Mouse (Mus musculus) lung, postnatal 4 days (tissue): Measurements from ENCODE around the gene Mios.
A peak's percentile ranks its signal among the peaks of the same experiment; 100 is the strongest.

Source experiments
- DNase-seq, 2 experiments: peaks; one replicate each; pipeline ENCODE4 v3.0.0; 2021

Mios gene

DNA sequence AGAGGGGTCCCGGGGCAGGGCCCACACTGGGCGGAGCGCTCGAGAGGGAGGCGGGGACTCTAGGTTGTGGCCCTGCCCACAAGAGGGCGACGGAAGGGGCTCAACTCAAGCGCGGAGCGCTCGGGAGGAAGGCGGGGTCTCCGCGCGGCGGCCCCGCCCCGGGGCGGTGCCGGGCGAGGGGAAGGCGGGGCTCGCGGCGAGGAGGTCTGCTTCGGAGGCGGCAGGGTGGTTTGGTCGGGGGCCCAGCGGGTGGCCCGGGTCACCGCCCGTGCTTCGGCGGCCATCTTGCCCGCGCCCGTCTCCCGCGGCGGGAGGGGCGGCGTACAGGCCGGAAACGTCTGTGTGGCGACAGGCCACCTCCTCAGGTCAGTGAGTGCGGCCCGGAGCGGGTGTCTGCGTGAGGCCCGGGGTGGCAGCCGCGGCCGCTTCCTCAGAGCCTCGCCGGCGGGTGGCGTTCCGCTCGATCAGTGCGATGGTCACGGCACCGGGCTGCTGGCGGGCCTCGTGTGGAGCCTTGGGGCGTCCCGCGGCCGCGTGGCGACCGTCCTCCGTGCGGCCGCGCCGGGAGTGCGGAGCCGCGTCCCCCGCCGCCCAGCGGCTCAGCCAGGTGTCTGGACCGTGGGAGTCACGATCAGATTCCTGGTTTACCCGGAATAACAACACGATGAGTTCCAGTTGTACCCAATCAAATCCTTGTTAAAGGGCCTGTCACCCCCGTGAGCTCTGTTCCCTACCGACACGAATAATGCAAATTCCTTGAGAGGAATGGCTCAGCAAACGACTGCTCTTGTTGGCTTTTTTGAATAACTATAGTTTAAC is at the start of gene Mios:
Gene Mios (plus strand): TSS at position 176 of the 819 bp plus-strand sequence.
- peak; percentile 93 to 94 for DNase-seq

DNA sequence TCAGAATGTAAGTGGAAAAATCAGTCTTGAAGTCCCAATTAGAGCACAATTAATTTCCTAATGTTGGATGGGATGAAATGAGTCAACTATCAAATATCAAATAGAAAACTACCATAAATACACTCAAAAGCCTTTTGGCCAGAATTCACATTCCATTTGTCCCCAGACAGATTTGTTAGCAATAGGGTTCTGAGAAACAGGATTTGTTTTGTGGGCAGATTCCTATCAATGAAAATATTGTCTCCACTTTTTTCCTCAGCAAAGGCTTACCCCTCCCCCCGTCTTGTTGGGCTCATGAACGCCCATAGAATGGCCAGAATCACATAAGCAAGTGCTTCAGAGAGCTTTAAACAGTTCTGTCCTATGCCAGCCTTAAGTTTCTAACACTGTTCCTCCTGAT is 49.0 kb upstream of the Mios start:
- DNase-seq: no peak

DNA sequence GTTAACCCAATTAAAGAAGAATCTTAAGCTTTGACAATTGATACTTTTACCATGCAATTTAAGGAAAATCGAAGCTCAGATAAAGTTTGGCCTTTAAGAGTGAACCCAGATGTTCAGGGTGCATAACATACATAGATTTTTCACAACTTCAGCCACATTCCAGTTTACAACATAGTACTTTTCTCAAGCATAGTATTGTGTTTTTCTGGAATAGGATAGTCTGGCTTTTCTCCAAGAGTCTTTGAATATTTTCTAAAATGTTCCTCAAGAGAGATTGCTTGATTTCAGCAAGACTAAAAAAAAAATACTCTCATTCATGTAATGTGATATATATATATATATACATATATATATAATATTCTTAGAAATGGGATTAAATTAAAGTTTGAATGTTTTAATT is 44.3 kb upstream of the Mios start:
- no peak for DNase-seq

DNA sequence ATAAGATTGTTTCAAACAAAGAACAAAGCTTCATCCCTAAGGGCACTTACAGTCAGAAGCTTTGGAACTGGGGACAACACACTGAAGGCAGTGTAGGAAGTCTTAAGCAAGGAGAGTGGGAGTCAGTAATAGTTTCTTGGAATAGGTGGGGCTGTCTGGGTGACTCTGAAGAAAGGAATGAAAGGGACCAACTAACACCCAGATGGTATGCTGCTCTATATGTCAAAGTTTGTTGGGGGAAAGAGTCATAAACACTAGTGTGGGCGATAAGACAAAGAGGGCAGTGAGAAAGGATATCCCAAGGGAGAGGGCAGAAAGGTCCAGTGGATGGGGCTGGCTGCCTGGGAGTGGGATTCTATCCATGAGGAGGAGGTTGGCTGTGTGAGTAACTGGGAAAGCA is 36.9 kb upstream of the Mios start:
- no peak for DNase-seq

DNA sequence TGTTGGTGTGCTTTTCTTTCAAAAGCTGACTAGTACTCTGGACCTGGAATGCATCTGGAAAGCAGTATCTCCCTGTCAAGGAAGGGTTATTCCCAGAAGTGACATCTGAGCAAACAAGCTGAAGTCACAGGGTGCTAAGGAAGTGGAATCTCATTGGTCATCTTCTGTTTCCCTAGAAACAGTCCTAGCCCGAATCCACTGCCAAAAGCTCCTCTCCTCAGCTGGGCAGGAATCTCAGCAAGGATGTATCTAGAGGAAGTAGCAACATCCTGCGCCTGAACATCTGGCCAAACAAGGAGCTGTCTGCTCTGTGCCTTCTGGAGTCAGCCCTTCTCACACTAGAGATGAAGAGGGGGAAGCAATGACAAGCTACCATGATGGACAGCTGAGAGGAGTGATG is 35.0 kb upstream of the Mios start:
- DNase-seq: no peak

DNA sequence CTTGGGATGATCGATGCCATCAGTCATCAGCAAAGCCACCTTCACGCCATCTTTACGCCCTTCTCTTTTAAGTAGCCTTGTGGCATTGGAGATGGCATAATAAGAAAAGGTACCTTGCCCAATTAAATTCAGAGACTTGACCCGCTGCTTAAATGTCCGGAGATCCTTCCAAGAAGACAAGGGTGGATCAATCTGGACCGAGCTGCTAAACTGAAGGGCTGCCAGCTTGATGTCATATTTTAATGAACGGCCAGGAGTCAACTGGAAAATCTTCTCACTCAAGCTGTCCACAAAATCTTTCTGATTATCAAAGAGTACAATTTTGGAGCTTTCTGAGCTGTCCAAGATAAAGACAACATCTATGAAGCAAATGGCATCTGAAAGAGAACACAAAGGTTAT is 33.7 kb upstream of the Mios start:
- DNase-seq: no peak

DNA sequence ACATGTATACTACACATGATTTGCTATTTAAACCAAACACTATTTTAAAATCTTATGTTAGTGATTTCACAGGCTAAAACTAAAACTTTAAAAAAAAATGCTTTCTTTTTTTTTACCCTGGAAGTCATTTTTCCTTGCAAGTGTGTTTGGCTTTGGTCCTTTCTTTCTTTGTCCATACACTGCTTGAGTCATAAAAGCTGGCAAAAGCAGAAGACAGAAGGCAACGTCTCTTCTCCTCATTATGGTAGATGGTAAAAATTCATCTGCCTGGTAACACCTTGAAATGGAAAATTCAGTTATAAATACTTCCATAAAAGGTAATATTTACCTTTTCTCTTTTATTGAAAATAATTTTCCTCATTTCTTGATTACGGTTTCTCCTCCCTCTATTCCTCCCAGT is 32.9 kb upstream of the Mios start:
- no peak for DNase-seq

DNA sequence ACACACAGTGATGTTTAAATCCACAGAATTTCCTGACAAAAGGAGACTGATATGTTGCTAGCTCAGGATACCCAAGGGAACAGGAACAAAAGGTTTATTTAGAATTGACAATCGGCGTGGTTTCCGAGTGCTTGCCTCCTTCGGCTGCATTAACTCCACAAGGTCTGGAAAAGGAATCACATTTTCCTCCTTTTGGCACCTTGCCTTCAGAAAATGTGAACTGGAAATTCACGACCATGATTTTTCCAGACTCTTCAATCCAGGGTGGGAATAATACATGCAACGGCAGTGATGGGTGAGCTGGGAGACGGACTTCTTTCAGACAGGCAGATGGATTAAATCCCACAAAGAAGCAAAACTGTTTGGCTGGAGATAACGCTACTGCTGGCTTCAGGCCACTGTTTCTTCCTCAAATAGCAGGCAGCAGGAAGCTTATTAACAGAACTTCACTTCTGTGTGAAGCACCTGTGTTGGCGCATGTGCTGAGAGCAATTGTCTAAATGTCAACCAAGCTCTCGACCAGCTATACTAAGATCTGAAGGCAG is 30.6 kb upstream of the Mios start:
- peak in 1 of 2 experiments; percentile 4 for DNase-seq

DNA sequence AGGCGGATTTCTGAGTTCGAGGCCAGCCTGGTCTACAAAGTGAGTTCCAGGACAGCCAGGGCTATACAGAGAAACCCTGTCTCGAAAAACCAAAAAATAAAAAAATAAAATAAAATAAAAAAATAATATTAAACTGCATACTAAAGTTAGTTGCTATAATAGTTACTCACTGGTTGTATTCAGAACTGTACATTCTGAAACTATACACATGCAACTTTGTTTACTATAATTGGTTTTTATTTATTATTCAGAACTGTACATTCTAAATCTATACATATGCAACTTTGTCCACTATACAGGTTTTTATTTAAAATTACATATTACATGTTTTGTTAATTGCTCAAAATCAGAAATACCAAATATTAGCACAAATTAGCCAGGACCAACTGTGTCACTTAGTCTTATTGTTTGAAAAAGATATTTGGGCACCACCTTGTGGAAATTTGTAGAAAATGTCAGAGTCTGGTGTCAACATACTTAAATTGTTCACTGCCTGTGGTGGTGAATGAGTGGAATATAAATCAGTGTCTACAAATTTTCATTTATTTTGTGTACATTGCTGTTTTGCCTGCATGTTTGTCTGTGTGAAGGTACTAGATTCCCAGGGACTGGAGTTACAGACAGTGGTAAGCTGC is 20.3 kb upstream of the Mios start:
- no peak for DNase-seq

DNA sequence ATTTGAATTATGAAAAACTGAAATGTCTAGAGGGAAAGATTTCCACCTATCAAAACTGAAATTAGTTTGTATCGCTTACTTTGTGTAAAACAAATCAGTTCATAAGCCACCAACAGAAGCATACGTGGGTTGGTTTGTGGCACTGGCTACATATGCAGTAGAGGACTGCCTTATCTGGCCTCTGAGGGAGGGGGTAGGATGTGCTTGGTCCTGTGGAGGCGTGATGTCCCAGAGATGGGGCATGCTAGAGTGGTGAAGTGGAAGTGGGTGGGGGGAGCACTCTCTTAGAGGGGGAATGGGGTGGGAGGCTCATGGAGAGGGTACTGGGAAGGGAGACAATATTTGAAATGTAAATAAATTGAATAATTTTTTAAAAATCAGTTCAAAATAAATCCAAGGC is 19.1 kb upstream of the Mios start:
- DNase-seq: no peak

DNA sequence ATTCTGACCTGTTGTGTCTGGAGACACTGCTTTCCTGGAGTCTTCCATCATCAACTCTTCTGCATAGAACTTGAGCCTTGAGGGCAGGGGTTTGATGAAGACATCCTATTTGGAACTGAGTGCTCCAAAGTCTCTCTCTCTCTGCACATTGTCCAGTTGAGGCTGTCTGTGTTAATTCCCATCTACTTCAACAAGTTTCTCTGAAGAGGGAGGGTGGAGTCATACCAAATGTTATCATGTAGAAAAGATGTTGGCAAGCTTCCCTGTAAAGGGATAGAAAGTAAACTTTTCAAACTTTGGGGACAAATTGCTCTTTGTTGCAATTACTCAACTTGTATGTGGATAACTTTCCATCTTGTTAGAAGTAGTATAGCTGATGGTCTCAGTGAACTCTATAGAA is 16.5 kb upstream of the Mios start, which contains the start of gene Col28a1:
Gene Col28a1 (minus strand): TSS at position 101 of the 400 bp plus-strand sequence.
- no peak for DNase-seq

DNA sequence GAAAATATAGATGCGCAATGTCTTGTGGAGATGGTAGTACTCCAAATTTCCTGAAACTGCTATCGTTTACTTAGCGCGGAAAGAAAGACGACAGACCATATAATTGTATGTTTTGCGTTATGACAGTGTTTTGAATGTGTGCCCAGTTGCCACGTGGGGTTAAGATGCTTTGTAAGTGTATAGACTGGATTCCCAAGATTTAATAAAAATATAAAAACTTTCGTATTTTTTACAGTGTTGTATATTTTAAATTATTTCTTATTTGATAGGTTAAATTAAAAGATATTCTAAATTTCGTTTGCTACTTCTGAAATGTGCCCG is 804 bp downstream of the Mios start:
- DNase-seq: no peak

DNA sequence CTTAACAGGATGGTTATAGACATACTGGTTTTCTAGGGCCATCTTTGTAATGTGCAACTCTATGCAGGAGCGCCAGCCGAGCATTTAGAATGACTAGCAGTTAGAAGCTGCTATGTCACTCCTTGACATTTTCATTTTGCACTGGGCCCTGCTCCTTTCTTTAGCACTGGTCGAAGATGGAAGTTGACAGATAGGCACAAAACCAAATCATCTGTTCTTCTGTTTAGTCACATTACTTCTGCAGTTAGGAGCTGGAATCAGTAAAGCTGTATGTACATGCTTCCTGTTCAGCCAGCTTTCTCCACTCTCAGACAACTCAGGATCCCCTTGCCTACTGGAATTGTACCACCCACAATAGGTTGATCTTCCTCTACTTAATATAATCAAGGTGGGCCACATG is 1.6 kb downstream of the Mios start:
- DNase-seq: no peak

DNA sequence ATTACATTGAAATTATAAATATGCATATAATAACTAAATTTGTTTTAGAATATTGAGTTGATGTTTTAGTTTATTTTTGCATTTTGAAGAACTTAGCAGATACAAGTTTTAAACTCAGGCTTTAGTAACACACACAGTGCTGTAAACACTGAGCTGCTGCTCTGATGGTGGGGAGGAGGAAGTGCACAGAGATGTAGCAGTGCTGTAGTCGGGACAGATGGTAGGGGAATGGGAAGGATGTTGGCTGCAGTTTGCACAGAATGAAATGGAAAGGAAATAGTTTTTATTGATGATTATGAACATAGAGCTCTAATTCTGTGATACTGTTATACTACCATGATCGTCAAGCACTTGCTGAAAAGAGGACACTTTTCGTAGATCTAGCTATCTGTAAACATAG is 18.0 kb downstream of the Mios start:
- DNase-seq: no peak

DNA sequence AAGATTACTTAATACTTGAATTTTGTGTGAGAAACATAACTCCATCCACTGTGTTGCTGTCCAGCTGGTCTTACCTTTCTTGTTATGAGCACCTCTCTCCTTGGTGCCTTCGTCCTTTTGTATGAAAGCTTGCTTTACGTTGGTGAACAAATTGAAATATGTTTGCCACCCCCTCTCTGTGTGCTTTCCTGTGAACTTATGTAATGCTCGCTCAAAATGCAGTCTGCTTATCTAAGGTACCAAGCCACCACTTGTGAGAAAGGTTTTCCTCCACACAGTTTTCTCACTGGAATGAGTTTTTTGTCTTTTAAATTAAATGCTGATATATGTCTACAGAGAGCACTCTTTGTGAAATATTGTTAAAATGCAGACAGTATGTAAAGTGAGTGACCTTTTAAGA is 19.6 kb downstream of the Mios start:
- DNase-seq: no peak

DNA sequence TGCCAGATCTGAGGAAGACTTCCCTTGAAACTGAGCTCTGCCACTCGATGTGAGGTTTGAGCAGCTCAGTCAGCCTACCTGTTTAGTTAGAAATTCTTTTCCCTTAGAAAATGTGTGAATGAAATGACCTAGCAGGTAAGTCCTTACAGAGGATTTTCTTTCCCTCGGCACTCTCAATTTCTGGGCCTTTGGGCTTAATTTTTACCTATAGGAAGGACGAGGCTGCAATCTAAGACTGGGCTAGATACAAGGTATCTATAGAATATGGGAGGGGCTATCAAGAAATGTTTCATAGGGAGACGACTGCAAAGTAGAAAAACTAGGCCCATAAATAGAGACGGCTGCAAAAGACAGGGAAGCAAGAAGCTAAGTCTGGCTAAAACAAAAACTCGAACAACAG is 49.3 kb downstream of the Mios start:
- DNase-seq: no peak

DNA sequence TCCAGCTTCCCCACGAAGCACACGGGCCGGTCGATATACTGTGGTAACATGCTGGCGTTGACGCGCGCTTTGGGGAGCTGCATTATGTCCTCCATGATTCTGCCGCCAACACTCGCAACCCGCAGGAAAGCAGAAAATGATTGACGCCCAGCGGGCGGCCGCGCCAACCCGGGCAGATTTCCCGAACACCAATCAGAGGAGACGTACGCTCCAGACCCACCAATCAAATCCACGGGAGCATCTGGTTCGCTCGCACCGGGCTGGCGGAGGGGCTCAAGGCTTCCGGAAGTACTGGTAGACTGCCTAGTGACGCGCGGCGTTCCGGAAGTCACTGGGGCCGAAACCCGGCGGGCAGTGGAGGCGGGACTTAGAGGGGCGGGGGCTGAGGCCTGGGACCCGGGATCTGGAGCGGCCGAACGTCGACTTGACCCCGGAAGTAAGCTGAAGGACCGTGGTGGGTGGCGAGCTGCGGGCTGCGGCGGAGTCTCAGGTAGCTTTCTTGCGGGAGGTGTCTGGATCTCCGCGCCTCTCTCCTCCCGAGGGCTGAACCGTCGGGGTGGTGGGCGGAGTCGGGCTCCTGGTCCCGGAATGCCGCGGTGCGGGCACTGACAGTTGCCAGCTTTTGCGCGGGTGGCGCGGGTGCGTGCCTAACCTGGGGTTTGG is 50.1 kb downstream of the Mios start, which contains the start of the genes Rpa3, Umad1 and Gm45062:
Gene Rpa3 (minus strand): TSS at position 170 of the 663 bp plus-strand sequence.
Gene Umad1 (plus strand): TSS at position 285 of the 663 bp plus-strand sequence.
Gene Gm45062 (plus strand): TSS at position 447 of the 663 bp plus-strand sequence.
- peak; percentile 97 to 99 for DNase-seq

DNA sequence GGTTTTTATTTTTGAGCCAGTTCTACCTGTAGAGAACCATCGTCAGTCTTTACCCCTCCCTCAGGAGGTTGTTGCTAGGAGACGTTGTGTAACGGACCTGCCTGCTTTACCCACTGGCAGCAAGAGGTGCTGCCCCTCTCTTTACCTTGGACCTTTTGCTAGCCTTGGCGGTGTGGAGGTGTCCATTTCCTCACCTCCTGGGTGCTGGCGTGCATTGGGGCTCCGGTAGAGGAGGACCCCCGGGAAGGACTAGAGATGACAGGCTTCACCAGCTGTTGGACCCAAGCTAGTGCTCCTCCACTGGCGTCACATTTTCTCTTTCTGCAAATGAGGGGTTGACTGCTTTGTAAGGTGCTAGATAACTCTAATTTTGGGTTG is 50.6 kb downstream of the Mios start:
- no peak for DNase-seq

DNA sequence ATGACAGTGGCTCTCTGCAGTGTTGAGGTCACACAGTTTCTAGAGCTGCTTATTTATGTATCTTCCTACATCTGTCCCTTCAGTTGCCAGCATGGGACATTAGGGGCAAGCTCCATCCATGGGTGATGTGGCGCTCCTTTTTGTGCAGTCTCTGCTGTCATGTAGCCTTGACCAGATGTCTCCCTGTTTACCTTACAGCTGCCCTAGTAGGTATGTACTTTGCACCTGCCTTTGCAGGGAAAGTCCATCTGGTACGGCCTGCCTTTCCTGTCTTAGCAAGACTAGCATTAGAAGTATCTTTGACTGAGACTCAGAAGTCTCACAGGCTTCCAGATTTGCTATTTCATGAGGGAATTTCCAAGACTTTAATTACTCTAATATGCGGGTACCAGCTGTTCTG is 62.0 kb downstream of the Mios start:
- DNase-seq: no peak

DNA sequence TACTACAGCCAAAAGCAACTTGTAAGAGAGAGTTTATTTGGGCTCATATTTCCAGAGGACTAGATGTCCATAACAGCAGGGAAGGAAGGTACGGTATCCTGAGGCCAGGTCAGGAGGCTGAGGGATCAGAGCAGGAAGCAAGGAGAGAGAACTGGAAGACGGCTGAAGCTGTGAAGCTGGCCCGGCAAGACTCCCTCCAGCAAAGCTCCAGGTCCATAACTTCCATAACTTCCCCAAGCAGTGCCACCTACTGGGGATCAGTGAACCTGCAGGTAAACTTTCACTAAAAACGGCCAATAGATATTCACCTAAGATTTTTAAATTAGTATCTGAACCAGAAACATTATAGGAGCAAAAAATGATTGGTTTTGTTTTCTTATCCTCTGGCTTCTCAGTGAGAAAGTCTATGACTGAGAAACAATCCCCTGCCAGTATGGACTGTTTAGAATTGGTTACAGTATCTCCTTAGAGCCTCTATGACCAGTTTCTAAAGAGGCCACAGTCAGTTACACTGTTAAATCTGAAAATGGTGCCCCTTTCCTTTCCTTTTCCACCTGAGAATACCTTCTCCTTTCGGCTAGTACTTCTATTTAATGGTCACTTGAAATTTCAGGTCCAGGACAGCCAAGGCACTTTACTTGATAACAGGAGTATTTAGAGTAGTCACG is 65.5 kb downstream of the Mios start:
- peak; percentile 34 to 70 for DNase-seq

DNA sequence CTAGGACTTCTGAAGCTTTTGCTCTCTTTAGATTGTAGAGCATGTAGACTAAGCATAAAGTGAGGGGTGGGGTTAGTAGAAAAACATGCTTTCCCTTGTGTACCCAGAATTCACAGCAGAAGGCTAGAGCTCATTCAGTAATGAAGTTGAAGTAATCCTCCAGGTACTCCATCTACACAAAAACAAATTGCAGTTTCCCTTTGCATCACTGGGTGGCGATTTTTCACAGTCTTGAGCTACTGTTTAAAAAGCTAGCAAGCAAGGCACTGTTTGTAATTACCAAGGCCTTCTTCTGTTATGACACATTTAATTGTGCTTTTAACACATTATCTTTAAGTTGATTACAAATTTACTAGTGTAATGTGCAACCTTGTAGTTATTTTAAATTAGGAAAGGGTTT is 66.1 kb downstream of the Mios start:
- DNase-seq: peak in 1 of 2 experiments; percentile 74

DNA sequence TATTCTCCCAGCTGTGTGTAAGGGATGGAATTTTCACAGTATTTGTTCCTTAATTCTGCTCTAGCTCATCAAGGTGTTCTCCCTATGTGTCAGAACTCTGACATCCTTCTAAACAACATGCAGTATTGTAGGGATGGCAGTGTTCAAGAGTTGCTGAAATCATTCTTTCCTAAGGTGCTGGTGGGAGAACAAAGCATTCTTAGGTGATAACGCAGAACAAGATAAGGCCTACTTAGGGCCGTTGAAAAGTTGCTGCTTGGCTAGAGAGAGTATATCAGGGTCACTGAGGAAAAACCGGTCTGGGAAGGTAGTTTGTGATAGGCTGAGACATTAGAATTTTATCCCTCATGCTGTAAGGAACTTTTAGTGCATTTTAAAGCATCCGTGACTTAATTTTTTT is 67.4 kb downstream of the Mios start:
- no peak for DNase-seq

DNA sequence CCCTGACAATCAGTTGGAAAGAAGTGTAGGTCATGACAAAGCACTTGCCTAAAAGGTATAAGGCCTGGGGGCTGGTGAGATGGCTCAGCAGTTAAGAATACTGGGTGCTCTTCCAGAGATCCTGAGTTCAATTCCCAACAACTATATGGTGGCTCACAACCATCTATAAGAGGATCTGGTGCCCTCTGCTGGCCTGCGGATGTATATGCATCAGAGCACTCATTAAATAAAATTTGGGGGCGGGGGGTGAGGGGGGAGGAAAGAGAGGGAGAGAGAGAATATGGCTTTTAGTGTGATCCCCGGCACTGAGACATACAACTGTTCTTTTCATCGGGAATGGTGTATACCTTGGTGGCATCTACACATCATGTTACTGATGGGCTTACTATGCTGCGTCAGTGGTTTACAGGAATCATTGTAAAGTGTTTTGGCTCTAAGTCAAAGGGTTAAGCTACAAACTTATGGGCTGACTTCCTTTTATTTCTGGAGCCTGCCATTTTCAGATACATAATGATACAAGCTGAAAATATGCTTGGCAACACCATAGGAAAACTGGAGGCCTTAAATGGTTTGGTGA is 69.5 kb downstream of the Mios start:
- no peak for DNase-seq
